Mouse (Mus musculus) C2C12 (cell line): Measurements from ENCODE around the gene Dach1. TPM values are rescaled to one million over a fixed set of nuclear protein-coding genes. Genes with fewer than 3 reads are reported as not detected.

Source experiments
- H3K27me3 ChIP-seq: one replicate; pipeline ENCODE4 v1.6.1; 2011; ENCODE audit not compliant: control insufficient read depth, insufficient read depth, insufficient read length
- H3K36me3 ChIP-seq: one replicate; pipeline ENCODE4 v1.6.1; 2011; ENCODE audit not compliant: control insufficient read depth, insufficient read depth
- H3K4me3 ChIP-seq: one replicate; pipeline ENCODE4 v1.5.1; 2011; ENCODE audit warnings: mild to moderate bottlenecking, control low read depth; ENCODE audit not compliant: poor library complexity, insufficient read depth, severe bottlenecking
- H3K79me2 ChIP-seq: one replicate; pipeline ENCODE4 v1.6.1; 2011; ENCODE audit not compliant: control insufficient read depth, insufficient read depth
- H3K79me3 ChIP-seq: one replicate; pipeline ENCODE4 v1.6.1; 2011; ENCODE audit warnings: low read depth, control low read depth
- H3ac ChIP-seq: one replicate; pipeline ENCODE3; 2011; ENCODE audit warnings: low read depth; ENCODE audit not compliant: control insufficient read depth, insufficient read length
- CEBPB ChIP-seq: IDR thresholded peaks from one replicate; pipeline ENCODE4 v1.6.1; 2011; ENCODE audit warnings: low read depth, mild to moderate bottlenecking, control low read depth, moderate library complexity
- CTCF ChIP-seq: IDR thresholded peaks from one replicate; pipeline ENCODE4 v1.5.1; 2011; ENCODE audit not compliant: control insufficient read depth, insufficient read depth, insufficient read length
- FOSL1 ChIP-seq: IDR thresholded peaks from one replicate; pipeline ENCODE4 v1.8.0; 2011; ENCODE audit warnings: mild to moderate bottlenecking, low read length; ENCODE audit not compliant: poor library complexity, insufficient read depth, severe bottlenecking
- MAX ChIP-seq: IDR thresholded peaks from one replicate; pipeline ENCODE4 v1.6.1; 2011; ENCODE audit warnings: mild to moderate bottlenecking, control low read depth
- MYOD1 ChIP-seq: IDR thresholded peaks from one replicate; pipeline ENCODE4 v1.6.1; 2011; ENCODE audit warnings: low read depth; ENCODE audit not compliant: control insufficient read depth, insufficient read length
- MYOG ChIP-seq: IDR thresholded peaks from one replicate; pipeline ENCODE4 v1.6.1; 2011; ENCODE audit not compliant: control insufficient read depth, insufficient read length; ENCODE audit errors: extremely low read depth
- USF1 ChIP-seq: IDR thresholded peaks from one replicate; pipeline ENCODE4 v1.6.1; 2011; ENCODE audit warnings: low read depth, mild to moderate bottlenecking, control low read depth, moderate library complexity
- polyA plus RNA-seq: library from polyadenylated mRNA; unstranded; fragments of >200 nt; fragmentation: generic; extraction: Trizol; gene quantifications from one replicate; pipeline ENCODE4 v1.2.1, GENCODE M21; 2012; ENCODE audit warnings: missing spikeins

Dach1 gene
- polyA plus RNA-seq, 1 experiment = not detected

- Histone ChIP-seq H3K79me3 (no peaks in the 10 kb centered on the region), H3K36me3 (no peaks in the 10 kb centered on the region), H3K27me3 (no peaks in the 10 kb centered on the region), H3K79me2 (no peaks in the 10 kb centered on the region), H3ac (no peak overlapping the region), H3K4me3 (no peak overlapping the region)
- TF ChIP-seq MYOD1 = no peak
- no peak for TF ChIP-seq FOSL1
- no peak for TF ChIP-seq CEBPB
- no peak for TF ChIP-seq CTCF
- TF ChIP-seq MYOG = no peak
- no peak for TF ChIP-seq MAX
- TF ChIP-seq USF1 = no peak
These were observed 224.8 kb downstream of the Dach1 start for GRCm38 (mm10) chr14:97944643-97945268.

- H3K36me3 ChIP-seq = no peaks in the 10 kb centered on the region
- H3K27me3 ChIP-seq = no peaks in the 10 kb centered on the region
- no peak overlapping the region for H3ac ChIP-seq
- no peaks in the 10 kb centered on the region for H3K79me2 ChIP-seq
- H3K79me3 ChIP-seq = no peaks in the 10 kb centered on the region
- no peak for TF ChIP-seq MAX
- TF ChIP-seq CTCF = no peak
- TF ChIP-seq CEBPB = no peak
- no peak for TF ChIP-seq FOSL1
- TF ChIP-seq MYOD1 = no peak
- TF ChIP-seq USF1 = no peak
- TF ChIP-seq MYOG = no peak
- no peak overlapping the region for H3K4me3 ChIP-seq
These were observed 227.2 kb downstream of the Dach1 start for GRCm38 (mm10) chr14:97942361-97942760.

GRCm38 (mm10) chr14:97896622-97897021 is 272.9 kb downstream of the Dach1 start:
- Histone ChIP-seq H3ac (no peak overlapping the region), H3K79me2 (no peaks in the 10 kb centered on the region), H3K4me3 (no peak overlapping the region), H3K36me3 (no peaks in the 10 kb centered on the region), H3K27me3 (no peaks in the 10 kb centered on the region), H3K79me3 (no peaks in the 10 kb centered on the region)
- TF ChIP-seq MYOD1 = no peak
- TF ChIP-seq USF1 = no peak
- TF ChIP-seq CEBPB = no peak

- Histone ChIP-seq H3K4me3 (no peak overlapping the region), H3K79me2 (no peaks in the 10 kb centered on the region), H3ac (no peak overlapping the region), H3K27me3 (no peaks in the 10 kb centered on the region), H3K36me3 (no peaks in the 10 kb centered on the region), H3K79me3 (no peaks in the 10 kb centered on the region)
- no peak for TF ChIP-seq CTCF
- no peak for TF ChIP-seq CEBPB
- TF ChIP-seq MAX = no peak
- no peak for TF ChIP-seq USF1
- TF ChIP-seq MYOD1 = no peak
- no peak for TF ChIP-seq FOSL1
- TF ChIP-seq MYOG = no peak
These were observed 287.6 kb downstream of the Dach1 start for GRCm38 (mm10) chr14:97881976-97882375.

- Histone ChIP-seq H3K79me2 (no peaks in the 10 kb centered on the region), H3ac (no peak overlapping the region), H3K36me3 (no peaks in the 10 kb centered on the region), H3K27me3 (no peaks in the 10 kb centered on the region), H3K79me3 (no peaks in the 10 kb centered on the region), H3K4me3 (no peak overlapping the region)
- TF ChIP-seq USF1 (no peak), MYOG (no peak), MYOD1 (no peak), MAX (no peak), CEBPB (no peak), CTCF (no peak), FOSL1 (no peak)
These were observed 298.6 kb downstream of the Dach1 start for GRCm38 (mm10) chr14:97871001-97871400.

GRCm38 (mm10) chr14:97858384-97858783 is 311.2 kb downstream of the Dach1 start:
- no peaks in the 10 kb centered on the region for H3K79me3 ChIP-seq
- no peak overlapping the region for H3ac ChIP-seq
- TF ChIP-seq USF1 = no peak
- no peak for TF ChIP-seq CEBPB
- H3K27me3 ChIP-seq = no peaks in the 10 kb centered on the region
- no peaks in the 10 kb centered on the region for H3K36me3 ChIP-seq
- H3K4me3 ChIP-seq = no peak overlapping the region
- H3K79me2 ChIP-seq = no peaks in the 10 kb centered on the region
